Mouse (Mus musculus) embryo, embryonic 10 days (tissue): Measurements from ENCODE around the gene Usp12.

Experiments
- DNase-seq: peaks from one replicate; pipeline ENCODE4 v3.0.0-alpha.2; 2015; ENCODE audit warnings: low spot score

The Usp12 gene

GRCm38 (mm10) chr5:146795728-146796127, 922 bp upstream of the Usp12 start:
- DNase-seq, result no peak

- DNase-seq, result peak; percentile 55
These were observed 538 bp downstream of the Usp12 start for GRCm38 (mm10) chr5:146794084-146794852.

GRCm38 (mm10) chr5:146793630-146794083, 1.1 kb downstream of the Usp12 start:
- no peak for DNase-seq

GRCm38 (mm10) chr5:146792140-146792791, 2.5 kb downstream of the Usp12 start:
- DNase-seq, result no peak

GRCm38 (mm10) chr5:146790944-146791343, 3.9 kb downstream of the Usp12 start:
- no peak for DNase-seq

- DNase-seq, result no peak
These were observed 5.4 kb downstream of the Usp12 start for GRCm38 (mm10) chr5:146789413-146789812.

GRCm38 (mm10) chr5:146786123-146786522, 8.7 kb downstream of the Usp12 start:
- no peak for DNase-seq

- no peak for DNase-seq
These were observed 10.9 kb downstream of the Usp12 start for GRCm38 (mm10) chr5:146783891-146784290.

- no peak for DNase-seq
These were observed 11.5 kb downstream of the Usp12 start for GRCm38 (mm10) chr5:146783300-146783699.

GRCm38 (mm10) chr5:146781663-146782062, 13.1 kb downstream of the Usp12 start:
- no peak for DNase-seq

- no peak for DNase-seq
These were observed 14.9 kb downstream of the Usp12 start for GRCm38 (mm10) chr5:146779931-146780330.

GRCm38 (mm10) chr5:146776988-146777639, 17.7 kb downstream of the Usp12 start:
- DNase-seq, result no peak

- DNase-seq, result peak; percentile 52
These were observed 22.8 kb downstream of the Usp12 start for GRCm38 (mm10) chr5:146771982-146772381.

GRCm38 (mm10) chr5:146770002-146770848, 24.6 kb downstream of the Usp12 start:
- DNase-seq, result no peak

- no peak for DNase-seq
These were observed 29.0 kb downstream of the Usp12 start for GRCm38 (mm10) chr5:146765791-146766190.

- no peak for DNase-seq
These were observed 35.6 kb downstream of the Usp12 start for GRCm38 (mm10) chr5:146759159-146759558.

- no peak for DNase-seq
These were observed 36.9 kb downstream of the Usp12 start for GRCm38 (mm10) chr5:146757921-146758320.

- no peak for DNase-seq
These were observed 37.5 kb downstream of the Usp12 start for GRCm38 (mm10) chr5:146757316-146757715.

GRCm38 (mm10) chr5:146753181-146753580, 41.6 kb downstream of the Usp12 start:
- DNase-seq, result no peak

- DNase-seq, result no peak
These were observed 43.8 kb downstream of the Usp12 start for GRCm38 (mm10) chr5:146750958-146751357.

- no peak for DNase-seq
These were observed 44.5 kb downstream of the Usp12 start for GRCm38 (mm10) chr5:146750273-146750672.

- DNase-seq, result no peak
These were observed 44.9 kb downstream of the Usp12 start for GRCm38 (mm10) chr5:146749857-146750256.
